Mouse (Mus musculus): ENCODE results near the gene Lonrf2.
A peak's percentile ranks its signal among the peaks of the same experiment; 100 is the strongest.

Gene Lonrf2

DNA sequence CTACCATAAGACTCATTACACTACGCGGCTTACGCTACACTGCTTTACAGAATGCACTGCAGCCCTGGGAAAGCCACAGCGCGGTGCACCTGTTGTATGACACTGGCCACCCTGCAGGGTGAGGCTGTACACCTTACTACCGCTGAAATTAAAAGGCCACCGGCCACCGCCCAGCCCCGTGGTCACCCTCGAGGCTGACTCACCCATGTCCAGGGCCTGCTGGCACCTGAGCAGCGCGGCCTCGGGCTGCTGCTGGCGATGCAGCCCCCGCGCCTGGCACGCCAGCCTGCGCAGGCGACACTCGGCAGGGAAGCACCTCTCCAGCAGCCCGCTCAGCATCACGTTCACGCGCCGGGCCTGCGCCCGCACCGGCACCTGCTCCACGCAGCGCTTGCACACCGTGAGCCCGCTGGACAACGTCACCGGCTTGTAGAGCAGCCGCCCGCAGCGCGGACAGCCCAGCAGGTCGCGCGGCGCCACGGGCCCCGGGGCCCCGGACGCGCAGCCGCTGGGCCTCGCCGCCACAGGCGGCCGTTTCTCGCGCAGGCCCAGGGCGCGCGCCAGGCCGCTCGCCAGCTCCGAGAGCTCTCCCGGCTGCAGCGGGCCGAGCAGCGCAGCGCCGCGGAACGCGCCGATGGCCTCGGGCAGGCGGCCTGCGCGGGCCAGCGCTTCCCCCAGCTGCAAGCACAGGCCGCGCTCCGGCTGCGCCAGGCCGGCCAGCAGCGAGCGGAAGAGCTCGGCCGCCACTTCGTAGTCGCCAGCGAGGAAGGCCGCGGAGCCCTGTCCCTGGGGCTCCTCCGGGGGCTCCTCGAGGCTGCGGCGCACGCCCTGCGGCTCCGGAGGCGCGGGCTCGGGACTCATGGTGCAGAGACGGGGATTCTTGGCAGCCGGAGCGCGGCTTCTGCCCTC is 689 bp downstream of the Lonrf2 start:
- DNase-seq, result peak; percentile 69 to 78

GRCm38 (mm10) chr1:38834899-38835298 is 1.6 kb downstream of the Lonrf2 start:
- peak; percentile 66 to 72 for DNase-seq

GRCm38 (mm10) chr1:38824926-38825325 is 11.6 kb downstream of the Lonrf2 start:
- peak; percentile 33 to 52 for DNase-seq

DNA sequence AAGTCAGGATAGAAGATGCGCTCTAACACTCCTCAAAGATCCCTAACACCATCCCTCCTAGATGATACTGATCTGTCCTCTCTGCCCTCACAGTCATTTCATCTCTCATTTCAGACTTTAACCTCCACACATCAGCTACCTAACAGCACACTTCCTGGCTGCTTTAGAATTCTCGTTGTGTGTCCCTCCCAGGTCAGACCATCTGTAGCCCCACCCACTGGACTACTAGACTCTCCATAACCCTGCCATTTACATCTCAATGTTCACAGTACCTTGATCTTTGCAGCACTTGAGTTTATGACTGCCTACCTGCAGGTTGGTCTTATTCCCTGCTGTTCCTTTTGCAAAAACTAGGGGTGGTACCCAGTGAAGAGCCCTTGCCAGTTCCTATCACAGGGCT is 12.7 kb downstream of the Lonrf2 start:
- no peak for DNase-seq

DNA sequence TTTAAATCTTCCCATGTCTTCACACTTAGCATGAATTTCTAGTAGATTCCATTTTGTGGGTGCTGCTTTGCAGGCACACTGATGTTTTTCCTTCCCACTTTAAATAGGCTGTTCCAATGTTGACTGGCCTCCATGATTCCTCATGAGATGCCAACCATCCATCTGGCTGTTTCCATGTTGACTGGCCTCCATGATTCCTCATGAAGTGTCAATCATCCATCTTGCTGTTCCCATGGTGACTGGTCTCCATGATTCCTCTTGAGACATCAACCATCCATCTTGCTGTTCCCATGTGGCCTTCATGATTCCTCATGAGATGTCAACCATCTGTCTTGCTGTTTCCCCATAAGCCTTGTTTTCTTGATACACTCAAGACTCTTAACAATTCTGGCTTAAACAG is 16.8 kb downstream of the Lonrf2 start:
- DNase-seq, result no peak

GRCm38 (mm10) chr1:38817671-38818070 is 18.8 kb downstream of the Lonrf2 start:
- DNase-seq, result no peak

DNA sequence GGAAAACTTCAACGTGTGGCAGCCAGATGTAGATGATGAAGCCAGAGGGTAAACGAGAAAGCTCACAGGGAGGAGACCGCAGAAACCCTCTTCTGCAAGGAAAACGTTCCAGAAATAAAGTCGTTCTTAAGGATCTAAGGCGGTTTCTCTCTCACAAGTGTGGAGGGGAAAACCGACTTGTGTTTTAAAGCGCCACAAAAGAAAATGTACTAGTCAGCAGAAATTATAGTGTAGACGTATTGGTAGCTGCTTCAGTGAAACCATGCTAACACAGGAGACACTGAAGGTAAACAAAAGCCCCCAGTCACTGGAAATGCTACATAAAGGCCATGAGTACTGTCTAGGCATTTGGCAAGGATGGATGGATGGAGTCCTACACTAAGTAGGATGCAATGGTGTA is 19.2 kb downstream of the Lonrf2 start:
- no peak for DNase-seq

GRCm38 (mm10) chr1:38816306-38816705 is 20.2 kb downstream of the Lonrf2 start:
- DNase-seq, result peak; percentile 39 to 60

DNA sequence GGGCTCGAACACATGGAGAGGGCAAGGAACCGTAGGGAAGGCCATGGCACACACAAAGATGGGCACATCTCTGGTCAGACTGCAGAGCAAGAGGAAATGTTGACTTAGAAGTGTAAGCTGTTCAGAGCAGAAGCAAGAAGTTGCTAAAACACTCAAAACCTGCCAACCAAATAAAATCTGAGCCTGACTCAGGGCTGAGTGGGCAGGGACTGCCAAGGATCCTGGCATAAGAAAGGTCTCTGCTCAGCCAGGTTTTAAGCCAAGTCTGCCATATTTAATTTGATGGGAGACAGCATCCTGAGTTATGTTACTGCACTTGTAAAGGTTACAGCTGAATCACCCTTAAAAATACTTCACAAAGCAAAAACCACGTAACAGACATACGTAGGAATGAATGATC is 29.4 kb downstream of the Lonrf2 start:
- DNase-seq, result no peak

DNA sequence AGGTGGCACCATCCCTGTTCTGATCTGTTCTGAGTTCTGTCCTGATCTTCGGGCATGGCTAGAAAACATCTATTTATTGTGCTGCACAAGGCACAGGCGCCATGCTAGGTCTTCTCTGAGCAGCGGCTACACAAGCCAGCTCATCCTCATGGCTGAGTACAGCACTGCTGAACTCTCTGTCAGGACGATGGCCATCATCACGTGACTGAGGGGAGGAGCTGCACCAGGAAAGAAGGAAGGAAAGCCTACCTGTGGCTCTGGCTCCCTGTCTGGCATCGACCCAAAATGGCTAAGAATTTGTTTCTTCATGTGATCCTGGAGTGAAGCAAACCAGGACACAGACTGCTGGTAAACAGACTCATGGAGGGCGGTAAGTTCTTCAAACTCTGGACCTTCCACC is 36.1 kb downstream of the Lonrf2 start:
- no peak for DNase-seq

DNA sequence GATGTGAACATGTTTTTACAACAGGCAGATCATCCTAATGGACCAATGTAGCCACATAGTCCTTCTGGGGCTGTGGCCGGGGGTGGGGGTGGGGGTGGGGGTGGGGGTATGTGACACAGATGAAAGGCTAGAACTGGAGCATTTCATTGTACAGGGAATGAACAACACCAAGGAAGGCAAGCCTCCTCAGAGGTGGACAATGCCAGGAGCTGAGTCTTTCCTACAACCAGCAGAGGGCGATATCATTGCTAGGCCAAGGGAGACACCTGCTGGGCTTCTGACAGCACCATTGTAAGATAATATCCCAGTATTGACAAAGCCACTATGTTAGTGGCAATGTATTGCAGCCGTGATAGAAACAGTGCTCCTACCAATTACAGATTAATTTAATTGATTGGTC is 37.2 kb downstream of the Lonrf2 start:
- peak; percentile 52 to 64 for DNase-seq

DNA sequence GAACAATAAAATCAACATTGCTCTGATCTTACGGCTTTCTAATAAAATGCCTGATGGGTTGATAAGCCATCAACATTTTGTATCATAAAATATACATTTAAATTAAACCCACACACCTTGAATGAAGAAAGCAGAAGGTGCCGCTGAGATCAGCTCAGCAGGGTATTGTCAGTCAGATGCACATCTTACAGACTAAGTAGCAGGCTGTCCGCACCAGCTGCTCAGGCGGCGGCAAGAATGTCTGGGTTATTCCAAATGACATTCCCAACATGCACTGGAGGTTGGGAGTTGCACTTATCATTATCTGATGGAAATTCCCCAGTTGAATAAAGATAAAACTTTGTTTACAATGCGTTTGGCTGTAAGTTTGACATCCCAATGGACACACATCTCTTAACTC is 39.6 kb downstream of the Lonrf2 start:
- DNase-seq, result no peak

DNA sequence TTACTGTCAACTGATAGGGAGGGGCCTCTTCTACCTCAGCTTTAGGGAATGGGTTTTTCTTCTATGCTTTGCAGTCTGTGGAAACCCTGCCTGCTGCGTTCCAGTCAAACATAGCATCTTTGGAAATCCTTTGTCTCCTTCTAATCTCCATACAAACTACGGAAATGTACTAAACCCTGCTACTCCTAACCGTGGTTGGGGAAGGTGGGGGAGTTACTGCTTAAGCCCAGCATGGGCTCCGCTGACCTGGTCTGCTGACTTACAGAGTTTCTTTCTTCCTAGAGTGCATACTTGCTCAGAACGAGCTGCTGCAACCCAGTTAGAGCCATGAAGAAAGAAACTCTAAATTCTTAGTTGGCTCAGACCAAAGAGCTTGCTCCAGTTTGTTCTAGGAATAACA is 41.0 kb downstream of the Lonrf2 start:
- DNase-seq, result no peak

- peak; percentile 31 to 32 for DNase-seq
Measured at GRCm38 (mm10) chr1:38791016-38791810, 45.3 kb downstream of the Lonrf2 start.

DNA sequence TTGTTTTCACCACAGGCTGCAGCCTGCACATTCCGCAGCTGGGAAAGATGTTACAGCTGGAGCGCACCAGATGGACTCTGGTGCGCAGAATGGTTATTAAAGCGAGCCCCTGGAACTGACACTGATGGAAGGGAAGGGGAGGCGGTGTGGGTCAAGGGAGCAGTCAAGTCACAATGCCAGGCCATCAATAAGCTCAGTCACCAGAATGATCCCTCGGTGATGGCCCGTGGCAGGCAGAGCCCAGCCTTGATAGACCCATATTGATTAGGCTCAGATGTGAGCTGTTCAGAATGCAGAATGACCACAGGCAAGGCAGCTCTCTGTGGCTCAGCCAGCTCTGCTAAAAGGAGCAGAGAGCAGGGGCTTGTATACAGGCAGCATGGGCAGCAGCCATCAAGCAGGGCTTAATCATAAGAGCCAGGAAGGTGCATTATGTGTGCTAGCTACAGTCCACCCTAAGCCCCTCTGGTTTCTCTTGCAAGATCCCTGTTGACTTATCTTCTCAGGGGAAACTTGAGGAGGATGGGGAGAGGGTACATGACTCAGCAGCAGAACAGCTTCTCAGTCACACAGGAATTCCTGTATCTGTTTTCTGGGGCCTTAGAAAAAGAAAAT is 46.4 kb downstream of the Lonrf2 start:
- no peak for DNase-seq

GRCm38 (mm10) chr1:38788904-38789303 is 47.6 kb downstream of the Lonrf2 start:
- peak; percentile 38 to 47 for DNase-seq

DNA sequence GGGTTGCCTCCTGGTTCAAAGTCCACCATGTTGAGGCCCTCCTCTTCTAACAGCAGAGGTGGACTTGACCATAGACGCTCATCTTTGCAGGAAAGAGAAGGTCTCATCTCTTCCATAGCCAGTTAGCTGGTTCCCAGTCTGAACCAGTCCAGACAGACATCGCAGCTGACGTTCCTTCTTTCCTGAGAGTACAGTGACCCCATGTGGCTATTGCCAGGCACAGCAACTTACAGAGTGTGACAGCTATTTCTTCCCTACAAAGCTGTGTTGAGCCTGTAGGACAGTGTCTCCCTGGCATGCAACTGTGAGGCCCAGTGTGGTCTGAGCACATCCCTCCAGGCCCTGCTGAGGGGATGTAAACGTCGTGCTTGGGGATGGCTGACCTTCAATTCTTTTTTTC is 49.1 kb downstream of the Lonrf2 start:
- peak; percentile 78 to 82 for DNase-seq

DNA sequence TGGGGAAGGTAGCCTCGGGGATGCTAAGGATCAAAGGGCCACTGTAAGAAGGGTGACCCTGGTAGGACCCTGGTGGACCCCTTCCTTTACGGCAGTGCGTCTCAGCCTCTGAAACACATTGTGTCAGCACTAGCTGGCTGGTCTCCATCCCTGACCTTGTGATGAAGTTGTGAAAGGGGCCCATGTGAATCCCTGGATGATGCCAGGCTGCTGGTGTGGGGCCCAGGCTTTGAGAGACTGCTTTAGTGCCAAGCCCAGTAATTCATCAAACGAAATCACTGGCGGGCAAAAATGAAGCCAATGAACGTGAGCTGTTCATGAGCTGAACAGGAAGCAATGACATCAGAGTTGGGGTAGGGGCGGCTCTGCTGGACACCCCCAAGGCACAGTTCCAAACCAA is 50.2 kb downstream of the Lonrf2 start:
- DNase-seq, result peak in 1 of 2 experiments; percentile 46

- DNase-seq, result no peak
Measured at GRCm38 (mm10) chr1:38778271-38778670, 58.2 kb downstream of the Lonrf2 start.

DNA sequence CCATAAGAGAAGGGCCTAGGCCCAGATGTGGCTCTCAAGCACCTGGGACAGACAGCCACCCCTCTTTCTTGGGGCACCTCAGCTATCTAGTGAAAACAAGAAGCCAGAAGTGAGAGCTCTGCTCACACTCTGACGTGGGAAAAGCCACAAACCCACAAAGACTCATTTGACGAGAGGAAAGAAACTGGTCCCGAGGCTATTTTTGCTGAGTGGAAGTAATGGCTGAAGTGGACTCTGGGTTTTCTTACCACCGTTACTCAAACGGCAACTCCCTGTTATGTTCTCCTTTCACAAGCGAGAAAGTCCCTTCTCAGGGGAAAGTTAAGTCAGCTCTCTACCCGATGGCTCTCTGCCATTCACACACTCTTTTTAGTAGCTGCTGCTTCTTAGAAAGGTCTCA is 59.0 kb downstream of the Lonrf2 start:
- DNase-seq, result no peak

DNA sequence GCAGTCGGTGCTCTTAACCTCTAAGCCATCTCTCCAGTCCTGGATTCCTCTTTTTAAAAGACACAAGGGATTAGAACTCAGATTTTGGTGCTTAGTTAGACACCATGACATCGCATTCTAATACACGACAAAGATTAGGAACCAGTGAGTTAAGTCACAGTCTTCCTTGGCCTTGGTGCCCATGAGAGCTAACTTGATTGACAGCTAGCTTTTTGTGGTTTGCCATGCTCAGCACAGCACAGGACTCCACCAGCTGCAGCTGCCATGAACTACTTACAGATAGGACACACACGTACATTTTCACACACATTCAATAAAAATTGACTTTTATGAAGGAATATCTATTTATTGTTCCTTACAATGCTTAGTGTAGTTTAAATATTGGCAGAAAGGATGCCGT is 60.8 kb downstream of the Lonrf2 start:
- DNase-seq, result no peak

DNA sequence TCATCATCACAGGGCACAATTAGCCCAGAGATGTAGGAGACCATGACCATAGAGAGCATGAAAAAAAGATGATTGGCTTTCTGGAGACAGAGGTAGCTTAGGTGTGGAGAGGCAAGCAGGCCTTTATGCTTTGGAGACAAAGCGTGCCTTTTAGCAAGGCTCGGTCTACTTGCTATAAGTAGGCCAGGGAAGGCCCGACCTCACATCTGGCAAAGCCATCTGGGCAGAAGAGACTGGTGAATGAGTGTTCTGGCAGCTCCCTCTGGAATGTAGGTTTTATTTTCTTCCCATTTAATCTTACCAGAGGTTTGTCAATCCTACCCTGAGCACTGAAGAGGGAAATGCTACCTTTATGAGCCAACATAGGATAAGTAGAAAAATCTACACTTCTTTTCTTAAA is 65.8 kb downstream of the Lonrf2 start:
- no peak for DNase-seq

DNA sequence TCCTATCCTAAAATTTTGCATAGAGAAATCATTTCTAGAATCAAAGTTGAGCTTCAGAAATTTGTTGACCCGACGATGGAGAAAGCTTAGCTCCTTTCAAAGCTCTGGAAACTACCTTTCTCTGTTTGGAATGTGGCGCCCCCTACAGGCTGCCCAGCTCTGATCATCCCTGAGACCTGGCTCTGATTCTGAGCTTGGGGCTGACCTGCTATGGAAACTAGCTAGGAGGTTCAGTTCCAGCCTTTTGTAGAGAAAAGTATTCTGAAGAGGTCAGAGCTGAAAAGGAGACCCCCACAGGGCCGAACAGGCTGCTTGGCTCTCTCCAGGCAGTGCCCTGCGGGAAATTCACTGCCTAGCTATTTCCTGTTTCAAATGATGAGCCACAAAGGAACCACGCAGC is 66.6 kb downstream of the Lonrf2 start:
- DNase-seq, result peak; percentile 89 to 95

DNA sequence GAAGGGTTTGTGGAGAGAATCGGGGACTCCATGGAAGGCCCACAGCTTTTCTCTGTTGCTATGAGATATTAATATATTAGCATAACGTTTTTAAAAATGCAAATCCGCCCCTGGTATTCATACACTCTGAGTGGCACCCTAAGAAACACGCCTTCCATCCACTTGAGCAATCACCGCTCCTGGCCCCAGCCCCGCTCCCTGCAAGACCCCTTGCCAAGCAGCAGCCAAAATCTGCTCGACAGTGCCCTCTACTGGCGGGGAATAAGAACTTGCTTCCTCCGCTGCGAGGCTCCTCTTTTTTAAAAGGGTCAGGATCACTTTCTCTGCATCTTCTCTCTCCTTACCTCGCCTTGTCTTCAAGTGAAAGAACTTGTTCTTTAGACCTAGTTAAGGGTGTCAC is 68.7 kb downstream of the Lonrf2 start:
- peak; percentile 91 to 95 for DNase-seq

Measured in cerebellum, postnatal 14 days (tissue).